Mouse (Mus musculus) heart, postnatal 0 days (tissue): ENCODE measurements at regions not wholly inside any gene's neighbourhood (a gene's known extent, or its start where the extent isn't known, plus 50 kb on each side); places are given as distances from the start of the nearest gene placed in this dataset.

Experiments used
- ATAC-seq: fragments of 200-750 bp; cut with Nextera tagmentation; 2 replicates; pipeline ENCODE4 v1.8.0; 2017; ENCODE audit warnings: low read depth, moderate number of reproducible peaks, moderate library complexity; ENCODE audit not compliant: insufficient read depth
- DNase-seq: peaks from one replicate; pipeline ENCODE4 v3.0.0-alpha.2; 2016; ENCODE audit warnings: low spot score
- H3K27ac ChIP-seq: fragments of 300-500 bp; sonication (generic); 2 replicates; pipeline ENCODE4 v1.5.1; 2014; ENCODE audit warnings: low read depth, mild to moderate bottlenecking
- H3K27me3 ChIP-seq: fragments of 300-500 bp; sonication (generic); 2 replicates; pipeline ENCODE4 v1.6.1; 2014; ENCODE audit warnings: low read length, mixed read lengths; ENCODE audit not compliant: control insufficient read depth, insufficient read depth
- H3K36me3 ChIP-seq: fragments of 300-500 bp; sonication (generic); replicated peaks from 2 replicates; pipeline ENCODE4 v1.6.1; 2014; ENCODE audit warnings: low read length, mixed read lengths; ENCODE audit not compliant: control insufficient read depth, insufficient read depth
- H3K4me1 ChIP-seq: fragments of 300-500 bp; sonication (generic); 2 replicates; pipeline ENCODE4 v1.6.1; 2014; ENCODE audit warnings: antibody characterized with exemption; ENCODE audit not compliant: control insufficient read depth, insufficient read depth
- H3K4me2 ChIP-seq: fragments of 300-500 bp; sonication (generic); 2 replicates; pipeline ENCODE4 v1.6.1; 2014; ENCODE audit warnings: low read depth, mild to moderate bottlenecking, low read length, moderate library complexity
- H3K4me3 ChIP-seq: fragments of 300-500 bp; sonication (generic); 2 replicates; pipeline ENCODE4 v1.5.1; 2014; ENCODE audit warnings: low read depth, low read length
- H3K9ac ChIP-seq: fragments of 300-500 bp; sonication (generic); replicated peaks from 2 replicates; pipeline ENCODE4 v1.6.1; 2014; ENCODE audit warnings: low read depth, low read length, mixed read lengths
- H3K9me3 ChIP-seq: fragments of 300-500 bp; sonication (generic); replicated peaks from 2 replicates; pipeline ENCODE4 v1.6.1; 2016; ENCODE audit warnings: low read length; ENCODE audit not compliant: control insufficient read depth
- CTCF ChIP-seq: IDR thresholded peaks from 2 replicates; pipeline ENCODE4 v1.5.1; 2016; ENCODE audit warnings: antibody characterized with exemption, control low read depth, low read depth
- EP300 ChIP-seq: IDR thresholded peaks from 2 replicates; pipeline ENCODE4 v1.6.1; 2016; ENCODE audit warnings: antibody characterized with exemption, low read depth
- WGBS: fragments of 180-500 bp; shearing (Covaris S2); extraction: QIAGEN DNeasy Blood & Tissue Kit; methylation state at CpG from one replicate; pipeline ENCODE4 v1.1.7; 2014; 5-methylcytosine and 5-hydroxymethylcytosine counted together

- Histone ChIP-seq H3K4me1 (peaks cover 16% of the 10 kb centered on the region), H3K27ac (no peak overlapping the region), H3K27me3 (no peaks in the 10 kb centered on the region), H3K9ac (no peak overlapping the region), H3K4me2 (no peak overlapping the region), H3K9me3 (no peaks in the 10 kb centered on the region), H3K36me3 (no peaks in the 10 kb centered on the region), H3K4me3 (no peak overlapping the region)
- ATAC-seq (no peak), DNase-seq (no peak)
- 83% methylated on average over 3 of the region's 3 CpGs for WGBS
- TF ChIP-seq CTCF (no peak), EP300 (no peak)
These were observed 56.1 kb upstream of the Dcbld2 start for GRCm38 (mm10) chr16:58352156-58352555.

GRCm38 (mm10) chr16:58354551-58354950, 53.7 kb upstream of the Dcbld2 start:
- Histone ChIP-seq H3K4me2 (no peak overlapping the region), H3K27me3 (no peaks in the 10 kb centered on the region), H3K9ac (no peak overlapping the region), H3K36me3 (no peaks in the 10 kb centered on the region), H3K27ac (no peak overlapping the region), H3K9me3 (no peaks in the 10 kb centered on the region), H3K4me1 (peaks cover 8% of the 10 kb centered on the region; the same call in 1 of the 2 replicates), H3K4me3 (no peak overlapping the region)
- ATAC-seq: no peak
- WGBS: 56% methylated on average over 6 of the region's 6 CpGs
- DNase-seq: no peak
- TF ChIP-seq CTCF: no peak
